Mouse (Mus musculus): ENCODE results near the gene Anapc11.

DNA sequence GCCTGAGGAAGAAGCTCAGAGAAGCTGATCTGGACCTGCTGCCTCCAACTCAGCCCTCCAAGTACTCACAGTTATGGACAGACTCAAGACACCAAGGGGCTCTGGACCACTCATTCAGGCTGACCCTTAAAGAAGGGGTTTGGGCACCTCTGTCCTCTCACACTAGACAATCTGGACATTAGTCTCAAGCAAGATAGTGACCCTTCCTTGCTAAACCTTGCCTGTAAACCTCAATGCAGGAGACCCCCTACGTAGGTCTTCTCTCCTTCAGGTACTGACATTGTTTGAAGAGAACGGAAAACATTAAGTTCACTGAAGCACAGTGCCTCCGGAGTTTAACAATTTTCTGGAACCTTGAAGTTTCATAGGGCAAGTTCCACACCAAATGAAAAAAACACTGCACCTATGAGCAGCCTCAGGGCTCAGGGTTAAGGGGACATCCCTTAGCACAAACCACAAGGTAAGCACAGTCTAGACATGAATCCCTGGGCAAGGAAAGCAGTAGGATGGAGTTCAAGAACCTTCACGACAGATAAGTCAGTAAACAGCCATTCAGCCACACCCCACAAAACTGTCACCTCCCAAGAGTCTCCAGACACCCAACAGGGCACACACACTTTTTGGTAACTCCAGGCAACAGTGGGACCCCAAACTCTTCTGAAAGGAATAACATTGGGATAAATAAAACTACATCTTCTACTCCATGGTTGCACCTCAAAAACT lies 33.7 kb downstream of the Anapc11 start:
- no peak for TF ChIP-seq CTCF (IDR thresholded peaks at IDR 0.05; ENCODE audit: low read depth, low read length)
- TF ChIP-seq EP300 (IDR thresholded peaks at IDR 0.05; ENCODE audit: insufficient read depth, low read depth, low read length), result no peak

All from ES-Bruce4 (cell line).